Mouse (Mus musculus) forebrain, embryonic 15.5 days (tissue): ENCODE data around the gene Ndufb10. TPM values are rescaled to one million over a fixed set of nuclear protein-coding genes. Genes with fewer than 3 reads are reported as not detected.

Experiments
- ATAC-seq: fragments of 200-750 bp; cut with Nextera tagmentation; replicated peaks from 2 replicates; pipeline ENCODE4 v1.8.0; 2017; ENCODE audit warnings: mild to moderate bottlenecking, moderate TSS enrichment, moderate library complexity
- H3K27ac ChIP-seq: fragments of 300-500 bp; sonication (generic); replicated peaks from 2 replicates; pipeline ENCODE4 v1.5.1; 2015; ENCODE audit warnings: mild to moderate bottlenecking, inconsistent platforms
- H3K27me3 ChIP-seq: fragments of 300-500 bp; sonication (generic); 2 replicates; pipeline ENCODE4 v1.6.1; 2015; ENCODE audit warnings: inconsistent platforms
- H3K36me3 ChIP-seq: fragments of 300-500 bp; sonication (generic); 2 replicates; pipeline ENCODE4 v1.6.1; 2015; ENCODE audit warnings: mild to moderate bottlenecking, inconsistent platforms
- H3K4me1 ChIP-seq: fragments of 300-500 bp; sonication (generic); 2 replicates; pipeline ENCODE4 v1.6.1; 2015; ENCODE audit warnings: inconsistent platforms
- H3K4me2 ChIP-seq: fragments of 300-500 bp; sonication (generic); replicated peaks from 2 replicates; pipeline ENCODE4 v1.6.1; 2015; ENCODE audit warnings: mild to moderate bottlenecking, inconsistent platforms
- H3K4me3 ChIP-seq: fragments of 300-500 bp; sonication (generic); 2 replicates; pipeline ENCODE4 v1.5.1; 2015; ENCODE audit warnings: mild to moderate bottlenecking, inconsistent platforms
- H3K9ac ChIP-seq: fragments of 300-500 bp; sonication (generic); replicated peaks from 2 replicates; pipeline ENCODE4 v1.6.1; 2015; ENCODE audit warnings: mild to moderate bottlenecking, inconsistent platforms
- H3K9me3 ChIP-seq: fragments of 300-500 bp; sonication (generic); 2 replicates; pipeline ENCODE4 v1.6.1; 2016; ENCODE audit warnings: inconsistent platforms
- WGBS: fragments of 180-500 bp; shearing (Covaris S2); methylation state at CpG from one replicate; pipeline ENCODE4 v1.1.7; 2015; ENCODE audit warnings: mixed read lengths; 5-methylcytosine and 5-hydroxymethylcytosine counted together
- polyA plus RNA-seq: library from polyadenylated mRNA; unstranded; fragments of >200 nt; fragmentation: Nextera tagmentation; extraction: Ambion mirVana; gene quantifications from 2 replicates; pipeline ENCODE4 v1.2.1, GENCODE M21; 2015

Ndufb10 gene
- polyA plus RNA-seq, 1 experiment from 2014 or later, result 249 TPM

DNA sequence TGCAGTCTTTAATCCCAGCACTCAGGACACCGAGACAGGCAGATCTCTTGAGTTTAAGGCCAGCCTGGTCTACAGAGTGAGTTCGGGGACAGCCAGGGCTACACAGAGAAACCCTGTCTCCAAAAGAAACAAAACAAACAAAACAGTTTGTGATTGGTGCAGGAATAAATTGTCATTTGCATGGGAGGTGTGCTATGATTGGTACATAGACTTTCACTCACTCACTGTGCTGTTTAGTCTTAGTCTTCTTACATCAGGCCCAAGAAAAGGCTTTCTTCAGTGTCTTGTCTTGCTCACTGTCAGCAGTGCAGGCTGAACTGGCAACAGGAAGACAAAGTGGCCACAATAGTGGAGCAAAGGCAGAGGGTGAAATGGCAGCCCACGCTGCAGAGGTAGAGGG, 20.1 kb upstream of the Ndufb10 start:
- Histone ChIP-seq H3K27me3 (no peaks in the 10 kb centered on the region), H3K36me3 (no peaks in the 10 kb centered on the region), H3K27ac (no peak overlapping the region), H3K9me3 (no peaks in the 10 kb centered on the region), H3K9ac (no peak overlapping the region), H3K4me3 (no peak overlapping the region), H3K4me2 (no peak overlapping the region), H3K4me1 (no peaks in the 10 kb centered on the region)
- 80% methylated on average over 3 of the region's 3 CpGs for WGBS
- ATAC-seq, result no peak

GRCm38 (mm10) chr17:24743896-24744295, 19.6 kb upstream of the Ndufb10 start:
- Histone ChIP-seq H3K4me3 (no peak overlapping the region), H3K9me3 (no peaks in the 10 kb centered on the region), H3K27me3 (no peaks in the 10 kb centered on the region), H3K27ac (no peak overlapping the region), H3K4me1 (no peaks in the 10 kb centered on the region), H3K4me2 (no peak overlapping the region), H3K36me3 (no peaks in the 10 kb centered on the region), H3K9ac (no peak overlapping the region)
- WGBS, result 79% methylated on average over 5 of the region's 5 CpGs
- ATAC-seq, result no peak

DNA sequence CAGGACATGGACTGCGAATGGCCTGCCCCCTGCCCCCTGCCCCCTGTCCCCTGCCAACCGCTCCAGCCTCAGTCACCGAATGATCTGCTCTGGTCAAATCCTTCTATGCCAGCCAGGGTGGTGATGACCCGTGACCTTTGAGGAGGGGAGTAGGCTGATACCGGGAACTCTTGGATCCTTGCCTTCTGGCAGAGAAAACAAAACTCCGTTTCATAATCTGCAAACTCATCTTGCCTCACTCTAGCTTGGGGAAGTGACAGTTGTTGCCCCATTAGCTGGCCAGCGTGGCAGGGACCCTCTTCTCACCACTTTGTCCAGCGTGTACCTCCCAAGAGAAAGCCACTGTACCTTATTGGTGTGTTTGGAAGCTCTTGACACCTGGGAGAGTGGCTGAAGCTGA, 18.0 kb upstream of the Ndufb10 start:
- Histone ChIP-seq H3K9me3 (no peaks in the 10 kb centered on the region), H3K4me1 (peaks cover 2% of the 10 kb centered on the region), H3K27me3 (no peaks in the 10 kb centered on the region), H3K4me3 (no peak overlapping the region), H3K27ac (no peak overlapping the region), H3K4me2 (no peak overlapping the region), H3K36me3 (no peaks in the 10 kb centered on the region), H3K9ac (no peak overlapping the region)
- no peak for ATAC-seq
- 82% methylated on average over 8 of the region's 8 CpGs for WGBS

DNA sequence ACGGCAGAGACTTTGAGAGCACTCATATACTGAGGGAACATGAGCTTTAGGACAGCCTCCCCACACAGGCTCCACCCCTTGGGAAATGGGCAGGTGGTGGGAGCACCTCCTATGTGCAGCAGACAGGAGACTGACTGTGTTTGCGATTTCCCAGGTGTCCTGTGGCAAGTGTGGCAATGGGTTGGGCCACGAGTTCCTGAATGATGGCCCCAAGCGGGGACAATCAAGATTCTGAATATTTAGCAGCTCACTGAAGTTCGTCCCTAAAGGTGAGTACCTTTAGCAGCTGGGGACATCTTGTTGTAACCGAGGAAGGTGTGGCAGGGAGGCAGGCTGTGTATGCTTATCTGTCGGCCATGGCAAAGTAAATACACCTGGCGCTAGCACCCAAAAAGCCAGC, 15.6 kb upstream of the Ndufb10 start:
- Histone ChIP-seq H3K27ac (no peak overlapping the region), H3K4me1 (peaks cover 17% of the 10 kb centered on the region), H3K9ac (no peak overlapping the region), H3K4me2 (no peak overlapping the region), H3K27me3 (no peaks in the 10 kb centered on the region), H3K4me3 (no peak overlapping the region), H3K36me3 (no peaks in the 10 kb centered on the region), H3K9me3 (no peaks in the 10 kb centered on the region)
- no peak for ATAC-seq
- 84% methylated on average over 8 of the region's 8 CpGs for WGBS

- 78% methylated on average over 4 of the region's 4 CpGs for WGBS
- Histone ChIP-seq H3K36me3 (no peaks in the 10 kb centered on the region), H3K4me3 (no peak overlapping the region), H3K27ac (no peak overlapping the region), H3K9me3 (no peaks in the 10 kb centered on the region), H3K4me2 (no peak overlapping the region), H3K4me1 (peaks cover 17% of the 10 kb centered on the region), H3K27me3 (no peaks in the 10 kb centered on the region), H3K9ac (no peak overlapping the region)
- no peak for ATAC-seq
These were observed 14.0 kb upstream of the Ndufb10 start for GRCm38 (mm10) chr17:24738238-24738637.

GRCm38 (mm10) chr17:24737135-24737810, 13.0 kb upstream of the Ndufb10 start:
- Histone ChIP-seq H3K4me3 (peak overlapping the region; percentile 62), H3K27me3 (no peaks in the 10 kb centered on the region), H3K4me1 (peaks cover 17% of the 10 kb centered on the region), H3K4me2 (peak overlapping the region; percentile 90), H3K36me3 (no peaks in the 10 kb centered on the region), H3K9me3 (no peaks in the 10 kb centered on the region), H3K9ac (peak overlapping the region; percentile 65; the same call in 1 of the 2 replicates), H3K27ac (no peak overlapping the region)
- 25% methylated on average over 8 of the region's 8 CpGs for WGBS
- ATAC-seq, result 0 out of 2 replicates have a peak, but pooled peaks have one; percentile 0

DNA sequence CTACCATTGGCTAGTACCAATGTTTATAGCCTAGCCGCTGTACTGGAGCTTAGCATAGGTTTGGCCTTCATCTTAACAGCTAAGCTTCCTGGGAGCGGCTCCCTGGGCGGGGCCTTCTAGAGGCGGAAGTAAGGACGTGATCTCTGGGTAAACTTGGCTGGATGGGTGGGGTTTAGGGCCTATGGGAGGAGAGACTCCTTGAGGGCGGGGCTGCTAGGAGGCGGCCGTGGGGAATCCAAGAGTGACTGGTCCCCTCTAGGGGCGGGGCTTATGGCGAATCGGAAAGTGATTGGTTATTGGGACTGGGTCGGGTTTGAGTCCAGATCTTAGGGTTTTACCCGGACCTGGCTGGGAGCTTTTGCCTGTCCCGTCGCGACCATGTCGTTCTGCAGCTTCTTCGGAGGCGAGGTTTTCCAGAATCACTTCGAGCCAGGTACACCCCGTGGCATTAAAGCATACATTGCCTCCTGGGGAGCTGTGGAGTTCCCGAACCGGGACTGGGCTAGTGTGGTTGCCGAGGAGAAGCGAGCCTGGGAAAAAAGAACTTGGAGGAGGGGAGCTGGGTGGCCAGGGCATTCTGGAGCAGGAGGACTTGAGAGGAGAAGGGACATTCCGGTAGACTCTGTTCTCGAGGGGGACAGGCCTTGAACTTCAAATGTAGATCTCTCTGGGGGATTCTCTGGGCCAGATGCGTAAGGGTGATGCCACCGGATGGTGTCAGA, 12.2 kb upstream of the Ndufb10 start, which contains the start of gene Msrb1:
Gene Msrb1, plus strand, starts transcription at position 313 of the 722 bp plus-strand sequence.
- Histone ChIP-seq H3K27ac (peak within 1 kb of the TSS; percentile 53), H3K27me3 (no peaks in the 10 kb centered on the region), H3K4me1 (peaks cover 17% of the 10 kb centered on the region), H3K36me3 (no peaks in the 10 kb centered on the region), H3K9me3 (no peaks in the 10 kb centered on the region), H3K4me3 (peak within 1 kb of the TSS; percentile 62), H3K4me2 (peak within 1 kb of the TSS; percentile 90), H3K9ac (peak within 1 kb of the TSS; percentile 65)
- ATAC-seq, result peak; percentile 97
- 2% methylated on average over 29 of the region's 29 CpGs for WGBS

GRCm38 (mm10) chr17:24735446-24735845, 11.2 kb upstream of the Ndufb10 start:
- WGBS, result 83% methylated on average over 7 of the region's 7 CpGs
- H3K4me1 ChIP-seq, result peaks cover 17% of the 10 kb centered on the region
- no peaks in the 10 kb centered on the region for H3K27me3 ChIP-seq
- no peaks in the 10 kb centered on the region for H3K36me3 ChIP-seq
- no peak overlapping the region for H3K9ac ChIP-seq
- H3K4me3 ChIP-seq, result no peak overlapping the region
- no peak overlapping the region for H3K4me2 ChIP-seq
- ATAC-seq, result no peak
- H3K9me3 ChIP-seq, result no peaks in the 10 kb centered on the region
- no peak overlapping the region for H3K27ac ChIP-seq

GRCm38 (mm10) chr17:24734513-24734912, 10.2 kb upstream of the Ndufb10 start:
- Histone ChIP-seq H3K4me2 (no peak overlapping the region), H3K36me3 (no peaks in the 10 kb centered on the region), H3K4me3 (no peak overlapping the region), H3K27ac (no peak overlapping the region), H3K9ac (no peak overlapping the region), H3K27me3 (no peaks in the 10 kb centered on the region), H3K9me3 (no peaks in the 10 kb centered on the region), H3K4me1 (peaks cover 17% of the 10 kb centered on the region)
- ATAC-seq, result no peak
- 88% methylated on average over 1 of the region's 1 CpGs for WGBS

- no peak for ATAC-seq
- 0 out of 2 replicates have a peak overlapping the region, but pooled peaks have one; percentile 15 for H3K9ac ChIP-seq
- H3K4me2 ChIP-seq, result no peak overlapping the region
- WGBS, result 88% methylated on average over 21 of the region's 21 CpGs
- no peaks in the 10 kb centered on the region for H3K27me3 ChIP-seq
- H3K4me3 ChIP-seq, result no peak overlapping the region
- no peaks in the 10 kb centered on the region for H3K36me3 ChIP-seq
- no peaks in the 10 kb centered on the region for H3K9me3 ChIP-seq
- H3K27ac ChIP-seq, result no peak overlapping the region
- peaks cover 17% of the 10 kb centered on the region for H3K4me1 ChIP-seq
These were observed 9.3 kb upstream of the Ndufb10 start for GRCm38 (mm10) chr17:24733434-24734050.

DNA sequence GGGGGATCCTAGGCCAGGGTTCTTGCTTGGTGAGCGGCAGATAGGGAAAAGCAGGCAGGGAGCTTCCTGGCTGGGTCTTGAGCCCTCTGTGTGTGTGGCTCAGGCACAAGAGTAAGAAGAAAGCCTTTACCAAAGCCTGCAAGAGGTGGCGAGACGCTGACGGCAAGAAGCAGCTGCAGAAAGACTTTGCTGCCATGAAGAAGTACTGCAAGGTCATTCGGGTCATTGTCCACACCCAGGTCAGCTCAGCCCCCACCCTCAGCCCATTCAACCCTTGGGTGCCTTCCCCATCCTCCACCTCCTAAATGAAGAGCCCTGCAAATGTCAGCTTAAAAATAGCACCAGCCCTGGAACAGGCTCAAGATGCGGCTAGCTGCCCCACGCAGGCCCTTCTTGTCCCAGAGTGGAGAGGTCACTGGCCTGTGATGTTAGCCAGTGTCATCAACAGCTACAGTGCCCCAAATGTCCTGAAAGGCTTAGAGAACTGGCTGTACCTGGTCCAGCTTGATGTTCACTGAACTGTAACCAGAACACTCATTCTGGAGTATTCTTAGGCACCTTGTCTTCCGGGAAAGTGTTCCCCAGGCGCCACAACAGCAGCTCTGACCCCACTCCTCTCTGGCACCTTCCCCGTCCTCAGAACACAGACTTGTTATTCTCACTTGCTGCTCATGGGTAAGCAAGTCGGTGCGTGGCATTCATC, 8.1 kb upstream of the Ndufb10 start:
- H3K4me3 ChIP-seq, result no peak overlapping the region
- ATAC-seq, result no peak
- peaks cover 16% of the 10 kb centered on the region for H3K4me1 ChIP-seq
- 81% methylated on average over 12 of the region's 12 CpGs for WGBS
- no peaks in the 10 kb centered on the region for H3K9me3 ChIP-seq
- H3K36me3 ChIP-seq, result no peaks in the 10 kb centered on the region
- H3K4me2 ChIP-seq, result no peak overlapping the region
- peaks cover 6% of the 10 kb centered on the region; the same call in 1 of the 2 replicates for H3K27me3 ChIP-seq
- H3K27ac ChIP-seq, result no peak overlapping the region
- H3K9ac ChIP-seq, result no peak overlapping the region

DNA sequence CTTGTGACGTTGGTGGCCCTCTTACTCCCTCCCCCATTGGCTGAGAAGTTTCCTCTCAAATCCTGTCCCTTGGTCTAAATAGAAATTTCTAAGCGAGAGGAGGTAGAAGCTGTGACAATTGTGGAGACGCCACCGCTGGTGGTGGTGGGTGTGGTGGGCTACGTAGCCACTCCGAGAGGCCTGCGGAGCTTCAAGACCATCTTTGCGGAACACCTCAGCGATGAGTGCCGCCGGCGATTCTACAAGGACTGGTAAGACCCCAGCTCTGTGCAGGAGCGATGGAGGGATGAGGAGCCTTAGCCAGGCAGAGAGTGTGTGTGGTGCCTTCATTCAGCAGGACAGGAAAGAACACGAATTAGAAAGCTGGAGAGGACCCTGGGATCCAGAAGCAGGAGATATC, 6.5 kb upstream of the Ndufb10 start:
- H3K4me1 ChIP-seq, result peaks cover 2% of the 10 kb centered on the region
- ATAC-seq, result no peak
- H3K9me3 ChIP-seq, result no peaks in the 10 kb centered on the region
- no peaks in the 10 kb centered on the region for H3K36me3 ChIP-seq
- H3K27me3 ChIP-seq, result peaks cover 6% of the 10 kb centered on the region; the same call in 1 of the 2 replicates
- H3K9ac ChIP-seq, result no peak overlapping the region
- no peak overlapping the region for H3K4me2 ChIP-seq
- H3K4me3 ChIP-seq, result no peak overlapping the region
- no peak overlapping the region for H3K27ac ChIP-seq
- 80% methylated on average over 14 of the region's 14 CpGs for WGBS
